ENCODE assay signal across 9 mouse cellular contexts in the genomic region with DNA sequence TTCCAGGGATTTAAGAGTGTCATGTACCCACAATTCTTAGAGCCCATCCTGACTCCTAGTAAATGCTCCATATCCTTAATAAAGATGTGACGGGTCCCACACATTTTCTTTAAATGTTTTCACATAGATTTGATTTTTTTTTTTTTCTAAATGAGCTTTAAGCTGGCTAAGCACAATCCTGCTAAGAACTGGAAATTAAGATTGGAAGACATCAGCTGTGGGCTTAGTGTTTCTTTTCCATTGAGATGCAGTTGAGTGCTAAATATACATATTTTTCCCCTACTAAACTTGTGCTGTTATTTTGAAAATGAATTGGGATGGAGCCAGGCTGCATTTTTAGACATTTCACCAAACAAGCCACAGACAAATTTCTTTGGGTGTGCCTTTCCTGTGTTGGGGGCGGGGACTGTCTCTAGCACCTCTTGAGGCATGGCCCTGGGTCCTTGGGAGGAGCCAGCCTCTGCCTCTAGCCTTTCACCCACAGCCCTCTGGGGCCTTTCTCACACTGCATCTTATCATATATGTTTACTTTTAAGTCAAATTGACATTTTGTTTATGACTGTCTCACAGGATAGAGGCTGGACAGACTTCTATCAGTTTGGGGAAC. TPM values are rescaled to one million over a fixed set of nuclear protein-coding genes. Genes with fewer than 3 reads are reported as not detected.
DNase-seq lines count a peak whose midpoint lies in the region; ATAC-seq lines count a peak whose summit lies in the region.
"Had no signal": no experiment of that assay in that cellular context is flagged by ENCODE, and none has a peak within 500 bp of the region (broad histone marks: within the 10 kb centered on the region; RNA-seq: fewer than 3 reads in every experiment).

No protein-coding gene starts in this region.

- H3K4me1 ChIP-seq in embryonic facial prominence, embryonic 10.5 days: peaks cover 78% of the 10 kb centered on the region
- H3K4me1 ChIP-seq in midbrain, embryonic 13.5 days (replicated peaks): peaks cover 72% of the 10 kb centered on the region

- peak overlapping the region; percentile 72 for H3K27ac ChIP-seq in embryonic facial prominence, embryonic 10.5 days (replicated peaks)
- H3K27ac ChIP-seq in midbrain, embryonic 13.5 days: no peak overlapping the region

- H3K36me3 ChIP-seq in embryonic facial prominence, embryonic 10.5 days (replicated peaks): 0 out of 2 replicates have a peak, but pooled peaks cover 3% of the 10 kb centered on the region
- peaks cover 7% of the 10 kb centered on the region for H3K36me3 ChIP-seq in midbrain, embryonic 13.5 days
- H3K36me3 ChIP-seq: G1E had no signal

- no peak for ATAC-seq in midbrain, embryonic 13.5 days

- H3K9me3 ChIP-seq in embryonic facial prominence, embryonic 10.5 days: no peaks in the 10 kb centered on the region
- H3K9me3 ChIP-seq in midbrain, embryonic 13.5 days: no peaks in the 10 kb centered on the region

- H3K9ac ChIP-seq in midbrain, embryonic 13.5 days (replicated peaks): no peak overlapping the region

- no peak overlapping the region for H3K4me3 ChIP-seq in embryonic facial prominence, embryonic 10.5 days
- no peak overlapping the region for H3K4me3 ChIP-seq in midbrain, embryonic 13.5 days (replicated peaks)

- no peak overlapping the region for H3K4me2 ChIP-seq in midbrain, embryonic 13.5 days (replicated peaks)

- intact Hi-C loops in left cerebral cortex, postnatal 36 days (cut with DNase I): no loop called here

- DNase-seq in heart, adult 8-10 months (ENCODE audit: low spot score): peak; percentile 69
- DNase-seq in heart, postnatal 4 days: no peak
- DNase-seq in embryonic facial prominence, embryonic 10.5 days (ENCODE audit: low spot score): no peak
- DNase-seq in kidney, adult 8-10 months: peak; percentile 44 to 53
- DNase-seq in lung, postnatal 25 days (ENCODE audit: low spot score): peak; percentile 67
- DNase-seq in adrenal gland, adult 18-20 months (ENCODE audit: low spot score in 2 of 2): no peak
- DNase-seq in left cerebral cortex, postnatal 36 days (ENCODE audit: low spot score in 2 of 2): no peak

- 0 out of 2 replicates have a peak, but pooled peaks cover 5% of the 10 kb centered on the region for H3K27me3 ChIP-seq in embryonic facial prominence, embryonic 10.5 days (replicated peaks; ENCODE audit: low read depth, poor library complexity, severe bottlenecking)
- no peaks in the 10 kb centered on the region for H3K27me3 ChIP-seq in midbrain, embryonic 13.5 days

- 76% methylated on average over 2 of the region's 2 CpGs for WGBS in embryonic facial prominence, embryonic 10.5 days
- 82% methylated on average over 2 of the region's 2 CpGs for WGBS in midbrain, embryonic 13.5 days

RNA-seq across cellular contexts. Expression of gene Cdc42ep4, which starts 36.6 kb away (rescaled TPM):
- total RNA-seq in heart, adult 8-10 months (2022): 10 to 100 TPM in 3 of 4 experiments, 1 to 10 TPM in 1; 9.7 to 16.5 (median 14.7) TPM
- 10 to 100 TPM; 18.7 to 20.7 TPM for total RNA-seq in heart, postnatal 4 days (2021)
- polyA plus RNA-seq in embryonic facial prominence, embryonic 10.5 days (2016; fragmentation: Nextera tagmentation; extraction: Ambion mirVana): 117 TPM in 2 replicates
- total RNA-seq in adrenal gland, adult 18-20 months (2021): 100 to 1,000 TPM in 1 of 2 experiments, 10 to 100 TPM in 1; 70.0 to 160 TPM
- polyA plus RNA-seq in midbrain, embryonic 13.5 days (2015; fragmentation: Nextera tagmentation; extraction: Ambion mirVana): 80.0 and 82.7 TPM in 2 replicates
- total RNA-seq in left cerebral cortex, postnatal 36 days (2021): 10 to 100 TPM; 21.9 to 29.8 TPM

Comparison
In these comparisons a context has a peak if more than half of its experiments do, and no peak if none do; other contexts are left out.
1. DNase-seq: peak in heart, adult 8-10 months (single experiment), kidney, adult 8-10 months (2 of 2) and lung, postnatal 25 days (single experiment); none in heart, postnatal 4 days (single experiment), embryonic facial prominence, embryonic 10.5 days (single experiment), adrenal gland, adult 18-20 months (0 of 2) and left cerebral cortex, postnatal 36 days (0 of 2).